Mouse (Mus musculus) ES-Bruce4 (cell line): Measurements from ENCODE around the gene Papola.

Experiments
- CTCF ChIP-seq: IDR thresholded peaks from one replicate; pipeline ENCODE4 v1.8.1; 2011; ENCODE audit warnings: low read depth, low read length
- EP300 ChIP-seq: IDR thresholded peaks from 2 replicates; pipeline ENCODE4 v1.6.1; 2011; ENCODE audit warnings: low read depth, low read length; ENCODE audit not compliant: insufficient read depth
- POLR2A ChIP-seq: IDR thresholded peaks from one replicate; pipeline ENCODE4 v1.8.1; 2011; ENCODE audit warnings: low read length; ENCODE audit not compliant: insufficient read depth

- TF ChIP-seq EP300 (no peak), CTCF (no peak), POLR2A (no peak)
These were observed 40.2 kb downstream of the Papola start for GRCm38 (mm10) chr12:105824743-105825142.
